Mouse (Mus musculus) ES-Bruce4 (cell line): Measurements from ENCODE around the gene Pacrg.

Source experiments
- CTCF ChIP-seq: IDR thresholded peaks from one replicate; pipeline ENCODE4 v1.8.1; 2011; ENCODE audit warnings: low read depth, low read length
- EP300 ChIP-seq: IDR thresholded peaks from 2 replicates; pipeline ENCODE4 v1.6.1; 2011; ENCODE audit warnings: low read depth, low read length; ENCODE audit not compliant: insufficient read depth
- POLR2A ChIP-seq: IDR thresholded peaks from one replicate; pipeline ENCODE4 v1.8.1; 2011; ENCODE audit warnings: low read length; ENCODE audit not compliant: insufficient read depth

DNA sequence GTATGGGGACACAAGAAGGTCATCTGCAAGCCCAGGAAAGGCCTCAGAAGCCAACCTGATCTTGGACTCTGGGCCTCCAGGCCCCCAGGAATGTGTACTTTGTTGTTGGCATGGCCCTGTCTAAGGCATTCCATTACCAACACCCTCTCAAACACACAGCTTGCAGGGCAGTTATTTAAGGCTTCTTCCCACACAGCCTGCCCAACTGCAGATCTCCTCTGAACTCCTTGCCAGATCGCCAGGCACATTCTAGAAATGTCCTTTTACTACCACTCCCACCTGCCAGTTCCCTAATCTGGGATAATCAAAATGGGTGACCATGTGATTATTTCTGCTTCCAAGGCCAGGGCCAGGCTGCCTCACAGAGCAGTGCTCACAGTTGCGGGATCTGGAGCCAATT, 338.7 kb downstream of the Pacrg start:
- TF ChIP-seq POLR2A = no peak
- TF ChIP-seq EP300 = no peak
- no peak for TF ChIP-seq CTCF
